Mouse (Mus musculus): ENCODE measurements around the gene Atp11b. TPM values are rescaled to one million over a fixed set of nuclear protein-coding genes. Genes with fewer than 3 reads are reported as not detected.

Gene Atp11b
- total RNA-seq, 1 experiment = 69.9 TPM

- DNase-seq (ENCODE audit: low read depth, low spot score) = no peak
- TF ChIP-seq ZNF384 (IDR thresholded peaks at IDR 0.05; ENCODE audit: low read depth, low read length) (no peak), ZC3H11A (IDR thresholded peaks at IDR 0.05; ENCODE audit: borderline replicate concordance, low read depth, low read length) (no peak), HCFC1 (IDR thresholded peaks at IDR 0.05; ENCODE audit: borderline replicate concordance, insufficient read depth, low read length) (no peak), MAFK (IDR thresholded peaks at IDR 0.05; ENCODE audit: insufficient read depth, low read depth, low read length) (no peak), CHD2 (IDR thresholded peaks at IDR 0.05; ENCODE audit: low read depth, low read length) (no peak)
- Histone ChIP-seq H3K27ac (ENCODE audit: insufficient read depth, low read depth, low read length, poor library complexity, severe bottlenecking) (peak overlapping the region; percentile 95), H3K9me3 (ENCODE audit: control insufficient read depth, insufficient read depth, low read depth, low read length) (no peaks in the 10 kb centered on the region), H3K4me1 (ENCODE audit: control insufficient read depth in 2 of 2, insufficient read depth in 2 of 2, low read length in 2 of 2, poor library complexity in 1 of 2) (peaks cover 30 to 37% of the 10 kb centered on the region in 2 experiments), H3K36me3 (ENCODE audit: control insufficient read depth, insufficient read depth, low read length, poor library complexity, severe bottlenecking) (no peaks in the 10 kb centered on the region), H3K9ac (ENCODE audit: insufficient read depth, low read depth, low read length, poor library complexity, severe bottlenecking) (peak overlapping the region; percentile 37; the same call in 1 of the 2 replicates), H3K4me3 (ENCODE audit: insufficient read depth in 1 of 2, low read depth in 1 of 2, low read length in 2 of 2, poor library complexity in 1 of 2, severe bottlenecking in 1 of 2) (no peak overlapping the region)
- in situ Hi-C loops (cut with MboI; ENCODE audit: low sequenced_read_pairs in 2 of 2, unreplicated experiment in 2 of 2) = no loop called here
These were observed 32.0 kb upstream of the Atp11b start for GRCm38 (mm10) chr3:35721818-35722446.

GRCm38 (mm10) chr3:35722811-35723210 is 31.1 kb upstream of the Atp11b start:
- in situ Hi-C loops (cut with MboI; ENCODE audit: low sequenced_read_pairs in 2 of 2, unreplicated experiment in 2 of 2) = no loop called here
- Histone ChIP-seq H3K9ac (ENCODE audit: insufficient read depth, low read depth, low read length, poor library complexity, severe bottlenecking) (peak overlapping the region; percentile 34; the same call in 1 of the 2 replicates), H3K4me3 (ENCODE audit: insufficient read depth in 1 of 2, low read depth in 1 of 2, low read length in 2 of 2, poor library complexity in 1 of 2, severe bottlenecking in 1 of 2) (peak overlapping the region; percentile 16 to 26; a peak in 1 of 4 replicates), H3K27ac (ENCODE audit: insufficient read depth, low read depth, low read length, poor library complexity, severe bottlenecking) (peak overlapping the region; percentile 98), H3K9me3 (ENCODE audit: control insufficient read depth, insufficient read depth, low read depth, low read length) (no peaks in the 10 kb centered on the region), H3K4me1 (ENCODE audit: control insufficient read depth in 2 of 2, insufficient read depth in 2 of 2, low read length in 2 of 2, poor library complexity in 1 of 2) (peaks cover 30 to 37% of the 10 kb centered on the region in 2 experiments), H3K36me3 (ENCODE audit: control insufficient read depth, insufficient read depth, low read length, poor library complexity, severe bottlenecking) (no peaks in the 10 kb centered on the region)
- no peak for TF ChIP-seq HCFC1 (IDR thresholded peaks at IDR 0.05; ENCODE audit: borderline replicate concordance, insufficient read depth, low read length)
- TF ChIP-seq MAFK (IDR thresholded peaks at IDR 0.05; ENCODE audit: insufficient read depth, low read depth, low read length) = no peak
- no peak for TF ChIP-seq ZC3H11A (IDR thresholded peaks at IDR 0.05; ENCODE audit: borderline replicate concordance, low read depth, low read length)
- no peak for TF ChIP-seq ZNF384 (IDR thresholded peaks at IDR 0.05; ENCODE audit: low read depth, low read length)
- TF ChIP-seq CHD2 (IDR thresholded peaks at IDR 0.05; ENCODE audit: low read depth, low read length) = no peak
- DNase-seq (ENCODE audit: low read depth, low spot score) = no peak

DNA sequence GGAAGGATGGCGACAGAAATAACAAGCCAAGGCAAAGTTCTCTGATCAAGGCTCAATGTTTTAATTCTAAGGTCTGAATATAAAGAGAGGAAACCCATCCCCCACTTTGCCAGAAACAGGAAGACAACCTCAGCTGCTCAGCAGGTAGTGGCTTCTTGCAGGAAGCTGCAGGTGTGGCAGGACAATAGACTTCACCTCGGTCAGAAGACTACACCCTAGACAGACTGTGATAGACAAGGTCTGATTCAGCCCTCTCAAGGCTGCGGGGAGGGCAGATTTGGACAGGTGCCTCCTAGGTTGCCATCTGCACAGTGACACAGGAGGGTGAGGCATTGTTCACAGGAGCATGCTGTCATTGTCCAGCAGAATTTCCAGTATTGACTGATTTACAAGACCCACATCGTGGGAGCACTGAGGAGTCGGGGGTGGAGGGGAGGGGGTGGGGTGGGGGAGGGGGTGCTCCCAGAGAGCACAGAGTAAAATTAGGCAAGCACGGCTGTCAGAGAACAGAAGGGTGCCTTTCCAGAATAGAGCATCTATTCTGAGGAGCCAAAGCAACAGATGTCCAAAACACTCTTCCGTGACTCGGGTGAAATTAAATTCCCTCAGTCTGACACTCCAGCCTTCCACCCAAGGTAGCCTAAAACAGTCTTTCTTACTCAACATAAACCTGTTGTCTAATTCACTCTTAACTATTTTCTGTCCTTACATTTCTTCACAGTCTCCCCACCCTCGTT is 30.2 kb upstream of the Atp11b start:
- TF ChIP-seq ZC3H11A (IDR thresholded peaks at IDR 0.05; ENCODE audit: borderline replicate concordance, low read depth, low read length) (no peak), CHD2 (IDR thresholded peaks at IDR 0.05; ENCODE audit: low read depth, low read length) (peak; percentile 74)
- peak overlapping the region; percentile 39; the same call in 1 of the 2 replicates for H3K9ac ChIP-seq (ENCODE audit: insufficient read depth, low read depth, low read length, poor library complexity, severe bottlenecking)

GRCm38 (mm10) chr3:35725096-35725495 is 28.8 kb upstream of the Atp11b start:
- TF ChIP-seq ZNF384 (IDR thresholded peaks at IDR 0.05; ENCODE audit: low read depth, low read length) (no peak), MAFK (IDR thresholded peaks at IDR 0.05; ENCODE audit: insufficient read depth, low read depth, low read length) (no peak), CHD2 (IDR thresholded peaks at IDR 0.05; ENCODE audit: low read depth, low read length) (no peak), ZC3H11A (IDR thresholded peaks at IDR 0.05; ENCODE audit: borderline replicate concordance, low read depth, low read length) (no peak), HCFC1 (IDR thresholded peaks at IDR 0.05; ENCODE audit: borderline replicate concordance, insufficient read depth, low read length) (no peak)
- no peaks in the 10 kb centered on the region for H3K36me3 ChIP-seq (ENCODE audit: control insufficient read depth, insufficient read depth, low read length, poor library complexity, severe bottlenecking)
- H3K9ac ChIP-seq (ENCODE audit: insufficient read depth, low read depth, low read length, poor library complexity, severe bottlenecking) = no peak overlapping the region
- H3K9me3 ChIP-seq (ENCODE audit: control insufficient read depth, insufficient read depth, low read depth, low read length) = no peaks in the 10 kb centered on the region; the same call in 1 of the 2 replicates
- no peak for DNase-seq (ENCODE audit: low read depth, low spot score)
- in situ Hi-C loops (cut with MboI; ENCODE audit: low sequenced_read_pairs in 2 of 2, unreplicated experiment in 2 of 2) = no loop called here
- no peak overlapping the region for H3K4me3 ChIP-seq (ENCODE audit: insufficient read depth in 1 of 2, low read depth in 1 of 2, low read length in 2 of 2, poor library complexity in 1 of 2, severe bottlenecking in 1 of 2)
- peak overlapping the region; percentile 68 for H3K27ac ChIP-seq (ENCODE audit: insufficient read depth, low read depth, low read length, poor library complexity, severe bottlenecking)
- peaks cover 24 to 30% of the 10 kb centered on the region in 2 experiments for H3K4me1 ChIP-seq (ENCODE audit: control insufficient read depth in 2 of 2, insufficient read depth in 2 of 2, low read length in 2 of 2, poor library complexity in 1 of 2)

More for the DNA sequence above, 30.2 kb upstream of the Atp11b start:
- Histone ChIP-seq H3K36me3 (ENCODE audit: control insufficient read depth, insufficient read depth, low read length, poor library complexity, severe bottlenecking) (no peaks in the 10 kb centered on the region), H3K27ac (ENCODE audit: insufficient read depth, low read depth, low read length, poor library complexity, severe bottlenecking) (peak overlapping the region; percentile 98), H3K4me1 (ENCODE audit: control insufficient read depth in 2 of 2, insufficient read depth in 2 of 2, low read length in 2 of 2, poor library complexity in 1 of 2) (peaks cover 24 to 34% of the 10 kb centered on the region in 2 experiments), H3K9me3 (ENCODE audit: control insufficient read depth, insufficient read depth, low read depth, low read length) (no peaks in the 10 kb centered on the region), H3K4me3 (ENCODE audit: insufficient read depth in 1 of 2, low read depth in 1 of 2, low read length in 2 of 2, poor library complexity in 1 of 2, severe bottlenecking in 1 of 2) (peak overlapping the region; percentile 16 to 40)
- in situ Hi-C loops (cut with MboI; ENCODE audit: low sequenced_read_pairs in 2 of 2, unreplicated experiment in 2 of 2) = no loop called here
- DNase-seq (ENCODE audit: low read depth, low spot score) = no peak

Data from ES-E14 (cell line).